Mouse (Mus musculus): ENCODE measurements around the gene Mfn2. TPM values are rescaled to one million over a fixed set of nuclear protein-coding genes. Genes with fewer than 3 reads are reported as not detected.
A peak's percentile ranks its signal among the peaks of the same experiment; 100 is the strongest.

Mfn2 gene
- polyA plus RNA-seq, 1 experiment from 2014 or later: 42.4 TPM

DNA sequence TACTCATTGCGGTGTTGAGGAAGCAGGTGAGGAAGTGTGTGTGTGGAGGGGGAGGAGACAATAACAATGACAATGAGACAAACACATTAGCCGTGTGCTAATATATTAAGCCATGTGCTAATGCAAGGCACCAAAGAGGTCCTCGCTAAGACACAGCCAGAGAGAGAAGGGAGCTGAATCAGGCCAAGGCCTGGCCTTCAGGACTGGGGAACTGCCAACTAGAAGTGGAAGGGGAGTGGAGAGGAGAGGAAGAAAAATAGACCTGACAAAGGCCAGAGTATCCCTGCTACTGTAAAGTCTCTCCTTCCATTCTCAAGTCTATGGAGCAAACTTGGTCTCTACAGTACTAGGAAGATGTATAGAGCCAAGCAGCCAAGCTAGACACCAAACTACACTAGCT is 903 bp downstream of the Mfn2 start:
- H3K27ac ChIP-seq: no peak overlapping the region
- H3K9me3 ChIP-seq: no peaks in the 10 kb centered on the region
- peak overlapping the region; percentile 81 for H3K4me3 ChIP-seq (replicated peaks)
- H3K36me3 ChIP-seq: peaks cover 7% of the 10 kb centered on the region; the same call in 1 of the 2 replicates
- H3K27me3 ChIP-seq (replicated peaks): no peaks in the 10 kb centered on the region
- no peak for ATAC-seq
- WGBS: 68% methylated on average over 3 of the region's 3 CpGs
- H3K4me1 ChIP-seq (replicated peaks): peaks cover 15% of the 10 kb centered on the region
- peak overlapping the region; percentile 73; the same call in 1 of the 2 replicates for H3K9ac ChIP-seq
- peak overlapping the region; percentile 53 for H3K4me2 ChIP-seq (replicated peaks)

DNA sequence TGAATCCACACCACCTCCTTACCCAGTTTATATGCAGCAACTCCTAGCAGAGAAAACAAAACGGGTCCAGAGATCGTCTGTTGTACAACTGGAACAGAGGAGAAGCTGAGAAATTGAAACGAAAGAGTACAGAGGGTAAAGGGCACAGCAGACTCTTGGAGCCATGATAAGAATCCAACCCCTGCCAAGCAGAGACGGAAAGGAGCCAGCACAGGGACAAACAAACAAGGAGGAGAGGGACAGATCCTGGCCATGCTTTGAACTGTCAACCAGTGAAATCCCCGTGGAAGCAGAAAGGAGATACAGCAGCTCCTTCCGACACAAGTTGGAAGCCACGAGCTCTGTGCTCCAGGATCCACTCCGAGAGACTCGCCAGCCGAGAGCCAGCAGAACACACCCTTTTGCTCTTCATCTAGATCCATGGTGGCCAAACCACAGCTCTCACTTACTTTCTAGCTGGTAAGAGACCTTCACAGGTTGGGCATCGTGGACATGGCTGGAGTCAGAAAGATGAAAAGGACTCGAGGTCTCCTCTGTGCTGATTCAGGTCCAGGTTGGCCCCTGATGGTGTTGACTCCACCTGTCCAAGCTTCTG is 1.5 kb downstream of the Mfn2 start:
- H3K9me3 ChIP-seq: no peaks in the 10 kb centered on the region
- no peak overlapping the region for H3K9ac ChIP-seq
- H3K4me1 ChIP-seq (replicated peaks): peaks cover 15% of the 10 kb centered on the region
- H3K4me3 ChIP-seq (replicated peaks): no peak overlapping the region
- peak overlapping the region; percentile 18 for H3K4me2 ChIP-seq (replicated peaks)
- no peak overlapping the region for H3K27ac ChIP-seq
- no peaks in the 10 kb centered on the region for H3K27me3 ChIP-seq (replicated peaks)
- H3K36me3 ChIP-seq: peaks cover 8% of the 10 kb centered on the region; the same call in 1 of the 2 replicates
- ATAC-seq: no peak
- WGBS: 82% methylated on average over 12 of the region's 12 CpGs

DNA sequence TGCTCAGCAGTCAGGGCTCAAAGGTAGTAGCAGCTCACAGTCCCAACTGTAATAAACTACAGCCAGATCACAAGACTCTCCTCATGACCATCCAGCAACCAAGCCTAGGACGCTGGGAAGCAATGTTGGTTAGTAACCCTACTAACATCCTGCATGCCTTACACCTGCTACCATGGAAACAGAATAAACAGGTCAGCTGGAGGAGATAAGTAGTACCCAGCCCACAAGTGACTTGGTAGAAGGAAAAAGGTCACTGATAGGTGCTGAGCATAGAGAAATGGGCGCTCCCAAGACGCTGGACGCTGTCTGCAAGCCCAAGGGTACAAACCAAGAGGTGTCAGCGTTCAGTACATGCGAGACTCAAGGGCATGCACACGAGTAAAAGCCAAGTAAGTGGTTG is 4.1 kb downstream of the Mfn2 start:
- no peaks in the 10 kb centered on the region for H3K27me3 ChIP-seq (replicated peaks)
- peak; percentile 41 for ATAC-seq
- H3K4me1 ChIP-seq (replicated peaks): peaks cover 15% of the 10 kb centered on the region
- peaks cover 30% of the 10 kb centered on the region for H3K36me3 ChIP-seq
- H3K4me2 ChIP-seq (replicated peaks): no peak overlapping the region
- H3K27ac ChIP-seq: no peak overlapping the region
- H3K4me3 ChIP-seq (replicated peaks): no peak overlapping the region
- WGBS: 77% methylated on average over 7 of the region's 7 CpGs
- no peaks in the 10 kb centered on the region for H3K9me3 ChIP-seq
- H3K9ac ChIP-seq: no peak overlapping the region

DNA sequence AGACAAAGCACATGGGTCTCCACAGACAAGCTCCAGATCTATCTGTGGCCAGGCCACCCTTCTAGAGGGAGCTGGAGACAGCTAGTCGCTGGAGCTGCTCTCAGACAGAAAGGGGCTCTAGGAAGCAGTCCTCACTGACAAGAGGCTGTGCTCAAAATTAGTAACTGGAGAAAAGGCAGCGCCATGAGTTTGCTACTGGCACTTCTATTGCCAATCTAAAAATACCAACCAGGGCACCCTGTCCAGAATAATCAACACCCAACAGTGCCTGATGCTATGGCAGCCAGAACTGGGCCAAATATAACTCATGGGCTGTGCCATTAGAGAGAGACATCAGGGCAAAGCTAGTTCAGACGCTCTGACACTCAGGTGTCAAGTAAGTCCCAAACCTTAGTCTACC is 7.2 kb downstream of the Mfn2 start:
- no peaks in the 10 kb centered on the region for H3K9me3 ChIP-seq
- H3K27ac ChIP-seq: no peak overlapping the region
- H3K36me3 ChIP-seq: peaks cover 30% of the 10 kb centered on the region
- H3K27me3 ChIP-seq (replicated peaks): no peaks in the 10 kb centered on the region
- H3K4me1 ChIP-seq (replicated peaks): 0 out of 2 replicates have a peak, but pooled peaks cover 4% of the 10 kb centered on the region
- 87% methylated on average over 3 of the region's 3 CpGs for WGBS
- no peak overlapping the region for H3K4me3 ChIP-seq (replicated peaks)
- no peak overlapping the region for H3K9ac ChIP-seq
- H3K4me2 ChIP-seq (replicated peaks): no peak overlapping the region
- ATAC-seq: no peak

DNA sequence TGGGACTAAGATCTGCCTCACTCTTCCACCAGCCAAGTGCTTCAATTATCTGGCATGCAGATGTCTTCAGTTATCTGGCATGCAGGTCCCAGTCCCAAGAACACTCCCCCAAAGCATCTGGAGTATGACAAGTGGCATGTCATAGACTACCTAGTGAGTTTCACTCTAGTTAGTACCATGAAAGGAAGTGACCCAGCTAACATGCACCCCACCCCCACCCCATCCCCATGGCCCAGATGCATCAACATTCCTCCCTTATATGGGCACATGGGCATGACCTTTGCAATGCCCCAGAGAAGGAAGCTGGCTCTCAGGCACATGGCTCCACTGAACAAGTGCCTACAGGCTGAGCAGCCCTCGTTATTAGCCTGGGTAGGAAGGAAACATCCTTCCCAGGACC is 8.1 kb downstream of the Mfn2 start:
- Histone ChIP-seq H3K4me2 (replicated peaks) (no peak overlapping the region), H3K4me1 (replicated peaks) (0 out of 2 replicates have a peak, but pooled peaks cover 4% of the 10 kb centered on the region), H3K27me3 (replicated peaks) (no peaks in the 10 kb centered on the region), H3K4me3 (replicated peaks) (no peak overlapping the region), H3K9ac (no peak overlapping the region), H3K9me3 (no peaks in the 10 kb centered on the region), H3K27ac (no peak overlapping the region), H3K36me3 (peaks cover 30% of the 10 kb centered on the region)
- ATAC-seq: no peak
- 57% methylated on average over 1 of the region's 1 CpGs for WGBS

DNA sequence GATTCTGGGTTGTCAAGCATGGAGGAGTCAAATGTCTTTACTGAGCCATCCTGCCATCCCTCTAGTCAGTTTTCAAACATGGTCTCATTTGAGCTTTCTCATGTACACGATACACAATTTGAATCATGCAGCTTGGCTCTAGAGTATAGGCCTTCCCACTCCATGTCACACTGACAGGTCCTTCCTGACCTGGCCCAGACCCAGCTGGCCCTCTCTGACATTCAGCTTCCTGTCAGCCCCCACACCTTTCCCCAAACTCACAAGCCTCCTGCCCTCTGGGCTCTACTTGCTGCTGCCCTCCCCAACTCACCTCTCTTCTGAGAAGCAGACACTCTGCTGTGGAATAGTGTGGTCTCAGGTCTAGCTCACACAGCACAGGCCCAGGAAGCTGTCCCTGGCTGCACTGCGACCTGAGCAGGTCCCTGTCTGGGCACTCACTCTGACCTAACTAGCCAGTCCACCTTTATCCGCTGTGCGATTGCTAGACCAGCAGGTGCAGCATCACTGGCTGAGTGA is 8.6 kb downstream of the Mfn2 start:
- 87% methylated on average over 4 of the region's 4 CpGs for WGBS
- Histone ChIP-seq H3K27me3 (replicated peaks) (no peaks in the 10 kb centered on the region), H3K4me1 (replicated peaks) (0 out of 2 replicates have a peak, but pooled peaks cover 4% of the 10 kb centered on the region), H3K36me3 (peaks cover 30% of the 10 kb centered on the region), H3K4me2 (replicated peaks) (no peak overlapping the region), H3K4me3 (replicated peaks) (no peak overlapping the region), H3K9me3 (no peaks in the 10 kb centered on the region), H3K9ac (no peak overlapping the region), H3K27ac (no peak overlapping the region)
- ATAC-seq: no peak

DNA sequence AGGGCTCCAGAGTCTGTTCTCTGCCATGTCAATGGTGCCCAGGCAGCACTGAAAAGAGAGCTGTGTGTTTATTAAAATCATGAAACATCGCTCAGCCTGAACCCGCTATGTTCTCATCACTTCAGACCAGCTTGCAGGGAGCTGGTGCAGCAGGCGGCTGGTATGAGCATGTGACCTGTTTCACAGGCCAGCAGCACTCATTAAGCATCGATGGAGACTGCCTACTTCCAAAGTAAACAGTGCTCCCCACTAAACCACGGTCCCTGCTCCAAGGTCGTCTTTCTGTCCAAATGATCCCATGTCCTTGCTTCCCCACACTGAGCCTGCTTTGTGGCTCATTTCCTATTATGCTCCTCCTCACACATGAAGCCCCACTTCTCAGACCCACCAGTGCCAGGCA is 14.2 kb downstream of the Mfn2 start:
- H3K36me3 ChIP-seq: peaks cover 34% of the 10 kb centered on the region
- ATAC-seq: no peak
- no peak overlapping the region for H3K9ac ChIP-seq
- no peak overlapping the region for H3K27ac ChIP-seq
- no peaks in the 10 kb centered on the region for H3K27me3 ChIP-seq (replicated peaks)
- no peak overlapping the region for H3K4me2 ChIP-seq (replicated peaks)
- H3K4me1 ChIP-seq (replicated peaks): no peaks in the 10 kb centered on the region
- no peaks in the 10 kb centered on the region for H3K9me3 ChIP-seq
- WGBS: 75% methylated on average over 6 of the region's 6 CpGs
- no peak overlapping the region for H3K4me3 ChIP-seq (replicated peaks)

DNA sequence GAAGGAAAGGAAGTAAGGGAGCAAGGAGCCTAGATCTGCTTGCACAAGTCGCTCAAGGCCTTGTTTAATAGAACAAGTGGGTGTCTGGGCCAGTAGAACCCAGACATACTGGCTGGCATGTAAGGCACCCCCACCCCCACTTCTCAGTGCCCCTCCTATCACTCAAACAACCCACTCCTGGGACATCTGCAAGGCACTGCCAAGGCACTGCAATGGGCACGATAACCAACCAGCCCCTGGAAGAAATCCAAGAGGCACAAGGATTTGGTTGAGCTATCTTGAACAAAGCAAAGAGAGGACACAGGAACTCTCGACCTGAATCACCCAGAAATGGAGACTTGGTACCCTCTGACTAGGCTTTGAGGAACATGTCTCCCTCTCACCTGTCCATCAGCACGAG is 16.3 kb downstream of the Mfn2 start:
- no peak overlapping the region for H3K4me2 ChIP-seq (replicated peaks)
- ATAC-seq: no peak
- no peak overlapping the region for H3K27ac ChIP-seq
- H3K27me3 ChIP-seq (replicated peaks): no peaks in the 10 kb centered on the region
- H3K9ac ChIP-seq: no peak overlapping the region
- no peaks in the 10 kb centered on the region for H3K9me3 ChIP-seq
- WGBS: 88% methylated on average over 4 of the region's 4 CpGs
- H3K36me3 ChIP-seq: peaks cover 47% of the 10 kb centered on the region
- H3K4me3 ChIP-seq (replicated peaks): no peak overlapping the region
- no peaks in the 10 kb centered on the region for H3K4me1 ChIP-seq (replicated peaks)

DNA sequence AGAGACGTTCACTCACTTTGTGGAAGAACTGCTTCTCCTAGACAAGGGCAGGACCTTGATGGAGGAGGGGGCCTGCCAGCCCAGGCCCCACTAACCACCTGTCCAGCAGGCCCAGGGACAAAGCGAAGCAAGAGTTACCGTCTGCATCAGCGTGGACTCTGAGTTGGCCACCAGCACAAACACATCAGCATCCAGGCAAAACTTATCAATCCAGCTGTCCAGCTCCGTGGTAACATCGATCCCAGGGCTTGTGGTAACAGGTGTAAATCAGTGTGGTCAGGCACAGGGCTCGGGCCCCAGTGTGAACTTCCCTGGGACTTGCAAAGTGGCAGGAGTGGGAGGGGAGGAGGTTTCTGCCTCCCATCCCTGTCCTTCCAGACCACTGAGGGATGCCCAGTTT is 17.2 kb downstream of the Mfn2 start:
- Histone ChIP-seq H3K27me3 (replicated peaks) (no peaks in the 10 kb centered on the region), H3K4me3 (replicated peaks) (no peak overlapping the region), H3K4me2 (replicated peaks) (no peak overlapping the region), H3K9me3 (no peaks in the 10 kb centered on the region), H3K9ac (no peak overlapping the region), H3K36me3 (peaks cover 53% of the 10 kb centered on the region), H3K4me1 (replicated peaks) (no peaks in the 10 kb centered on the region), H3K27ac (no peak overlapping the region)
- no peak for ATAC-seq
- WGBS: 98% methylated on average over 7 of the region's 7 CpGs

DNA sequence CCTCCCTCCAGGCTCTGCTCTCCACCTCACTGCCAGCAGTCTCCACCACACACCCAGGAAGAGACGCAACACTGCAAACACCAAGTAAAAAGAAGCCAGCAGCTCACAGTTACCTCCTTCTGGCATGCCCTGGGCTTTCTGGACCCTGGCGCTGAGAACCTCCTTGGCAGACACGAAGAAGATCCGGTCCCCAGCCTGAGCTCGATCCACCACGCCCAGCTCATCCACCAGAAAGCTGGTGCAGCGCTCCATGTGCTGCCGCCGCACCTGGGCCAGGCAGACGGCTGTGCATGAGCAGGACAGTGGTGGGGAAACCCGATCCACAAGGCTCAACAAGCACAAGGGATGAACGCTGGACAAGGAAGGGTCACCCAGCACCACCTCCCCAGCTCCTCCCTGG is 18.3 kb downstream of the Mfn2 start:
- no peak overlapping the region for H3K4me2 ChIP-seq (replicated peaks)
- H3K27ac ChIP-seq: no peak overlapping the region
- H3K27me3 ChIP-seq (replicated peaks): no peaks in the 10 kb centered on the region
- 94% methylated on average over 12 of the region's 12 CpGs for WGBS
- no peak for ATAC-seq
- no peak overlapping the region for H3K9ac ChIP-seq
- peaks cover 62% of the 10 kb centered on the region for H3K36me3 ChIP-seq
- H3K4me1 ChIP-seq (replicated peaks): no peaks in the 10 kb centered on the region
- no peak overlapping the region for H3K4me3 ChIP-seq (replicated peaks)
- no peaks in the 10 kb centered on the region for H3K9me3 ChIP-seq

DNA sequence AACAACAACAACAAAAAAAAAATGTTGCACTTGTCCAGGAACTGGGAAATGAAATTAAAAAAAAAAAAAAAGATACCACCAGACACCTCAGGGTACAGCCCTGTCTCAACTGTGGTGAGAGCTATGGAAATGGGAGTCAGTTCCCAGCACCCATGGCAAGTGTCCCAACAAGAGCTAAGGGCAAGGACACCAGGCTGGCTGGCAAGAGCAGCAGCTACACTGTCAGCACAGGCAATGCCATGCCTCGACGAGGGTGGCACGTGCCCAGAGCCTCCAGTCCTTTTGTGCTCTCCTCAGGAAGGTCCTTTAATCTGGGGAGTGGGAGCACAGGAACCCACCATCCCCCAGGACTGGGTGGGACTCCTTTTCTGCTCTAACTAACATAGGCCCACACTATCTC is 20.4 kb downstream of the Mfn2 start:
- no peaks in the 10 kb centered on the region for H3K4me1 ChIP-seq (replicated peaks)
- no peak for ATAC-seq
- H3K27ac ChIP-seq: no peak overlapping the region
- H3K9me3 ChIP-seq: no peaks in the 10 kb centered on the region
- H3K9ac ChIP-seq: no peak overlapping the region
- H3K27me3 ChIP-seq (replicated peaks): no peaks in the 10 kb centered on the region
- no peak overlapping the region for H3K4me2 ChIP-seq (replicated peaks)
- H3K4me3 ChIP-seq (replicated peaks): no peak overlapping the region
- H3K36me3 ChIP-seq: peaks cover 61% of the 10 kb centered on the region
- 93% methylated on average over 3 of the region's 3 CpGs for WGBS

DNA sequence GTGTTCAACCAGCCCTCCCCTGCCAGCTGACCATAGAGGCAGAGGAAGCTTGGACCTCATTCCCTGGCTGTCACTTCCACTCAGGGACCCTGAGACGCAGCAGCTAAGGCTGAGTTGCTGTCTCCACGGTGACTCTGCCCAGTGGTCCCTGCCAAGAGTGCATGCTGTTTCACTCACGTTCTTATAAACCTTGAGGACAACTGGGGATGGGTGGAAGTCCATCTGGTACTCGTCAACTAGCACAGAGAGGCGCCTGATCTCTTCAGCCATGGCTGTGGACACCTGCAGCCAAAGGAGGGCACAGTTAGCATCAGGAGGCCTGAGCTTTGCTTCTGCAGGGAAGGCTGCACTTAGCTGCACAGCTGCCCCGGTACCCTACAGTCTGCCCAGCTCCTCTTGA is 21.5 kb downstream of the Mfn2 start:
- H3K9ac ChIP-seq: no peak overlapping the region
- no peaks in the 10 kb centered on the region for H3K9me3 ChIP-seq
- no peak overlapping the region for H3K27ac ChIP-seq
- peaks cover 66% of the 10 kb centered on the region for H3K36me3 ChIP-seq
- ATAC-seq: no peak
- H3K4me2 ChIP-seq (replicated peaks): no peak overlapping the region
- no peaks in the 10 kb centered on the region for H3K27me3 ChIP-seq (replicated peaks)
- H3K4me1 ChIP-seq (replicated peaks): no peaks in the 10 kb centered on the region
- WGBS: 73% methylated on average over 6 of the region's 6 CpGs
- H3K4me3 ChIP-seq (replicated peaks): no peak overlapping the region

DNA sequence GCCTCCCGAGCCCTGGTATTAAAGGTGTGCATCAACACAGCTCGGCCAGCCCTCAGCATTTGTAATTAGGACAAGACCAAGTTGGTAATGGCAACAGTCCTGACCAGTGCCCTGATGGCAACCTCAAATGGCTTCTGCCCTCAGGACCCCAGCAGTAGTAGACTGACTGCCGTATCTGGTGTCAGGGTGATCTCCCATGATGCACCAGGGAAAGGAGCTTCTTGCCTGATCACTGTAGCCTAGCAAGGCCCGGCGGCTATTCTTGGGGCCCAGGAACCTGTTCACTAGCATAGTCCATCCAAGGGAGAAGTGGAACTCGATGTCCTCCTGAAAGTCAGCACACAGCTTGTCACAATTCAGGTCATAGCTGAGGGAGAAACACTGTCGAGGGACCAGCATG is 22.7 kb downstream of the Mfn2 start:
- no peaks in the 10 kb centered on the region for H3K9me3 ChIP-seq
- H3K4me1 ChIP-seq (replicated peaks): no peaks in the 10 kb centered on the region
- no peak overlapping the region for H3K4me2 ChIP-seq (replicated peaks)
- H3K27me3 ChIP-seq (replicated peaks): no peaks in the 10 kb centered on the region
- no peak for ATAC-seq
- H3K9ac ChIP-seq: no peak overlapping the region
- no peak overlapping the region for H3K27ac ChIP-seq
- WGBS: 90% methylated on average over 7 of the region's 7 CpGs
- peaks cover 61% of the 10 kb centered on the region for H3K36me3 ChIP-seq
- no peak overlapping the region for H3K4me3 ChIP-seq (replicated peaks)

All from intestine, embryonic 15.5 days (tissue).